Mouse (Mus musculus) lung, embryonic 14.5 days (tissue): ENCODE results near the gene Pcdh10. TPM values are rescaled to one million over a fixed set of nuclear protein-coding genes. Genes with fewer than 3 reads are reported as not detected.
A peak's percentile ranks its signal among the peaks of the same experiment; 100 is the strongest.

Experiments
- ATAC-seq: fragments of 200-750 bp; cut with Nextera tagmentation; 2 replicates; pipeline ENCODE4 v1.8.0; 2017; ENCODE audit warnings: mild to moderate bottlenecking, moderate TSS enrichment, moderate library complexity; ENCODE audit not compliant: insufficient read depth
- DNase-seq: peaks from one replicate; pipeline ENCODE4 v3.0.0-alpha.2; 2015
- H3K27ac ChIP-seq: fragments of 300-500 bp; sonication (generic); 2 replicates; pipeline ENCODE4 v1.5.1; 2014; ENCODE audit warnings: low read depth, mild to moderate bottlenecking, moderate library complexity
- H3K27me3 ChIP-seq: fragments of 300-500 bp; sonication (generic); 2 replicates; pipeline ENCODE4 v1.6.1; 2014; ENCODE audit warnings: low read length, control low read depth; ENCODE audit not compliant: insufficient read depth
- H3K36me3 ChIP-seq: fragments of 300-500 bp; sonication (generic); 2 replicates; pipeline ENCODE4 v1.6.1; 2014; ENCODE audit warnings: control low read depth; ENCODE audit not compliant: insufficient read depth
- H3K4me1 ChIP-seq: fragments of 300-500 bp; sonication (generic); 2 replicates; pipeline ENCODE4 v1.6.1; 2014; ENCODE audit warnings: antibody characterized with exemption, control low read depth; ENCODE audit not compliant: insufficient read depth
- H3K4me2 ChIP-seq: fragments of 300-500 bp; sonication (generic); 2 replicates; pipeline ENCODE4 v1.6.1; 2014; ENCODE audit warnings: mild to moderate bottlenecking
- H3K4me3 ChIP-seq: fragments of 300-500 bp; sonication (generic); 2 replicates; pipeline ENCODE4 v1.5.1; 2014; ENCODE audit warnings: low read depth, low read length
- H3K9ac ChIP-seq: fragments of 300-500 bp; sonication (generic); 2 replicates; pipeline ENCODE4 v1.6.1; 2014
- H3K9me3 ChIP-seq: fragments of 300-500 bp; sonication (generic); 2 replicates; pipeline ENCODE4 v1.6.1; 2016; ENCODE audit warnings: low read depth, low read length, control low read depth
- CTCF ChIP-seq: IDR thresholded peaks from 2 replicates; pipeline ENCODE4 v1.5.1; 2016; ENCODE audit warnings: antibody characterized with exemption, low read depth
- WGBS: fragments of 180-500 bp; shearing (Covaris S2); extraction: QIAGEN DNeasy Blood & Tissue Kit; methylation state at CpG from one replicate; pipeline ENCODE4 v1.1.7; 2014; 5-methylcytosine and 5-hydroxymethylcytosine counted together
- polyA plus RNA-seq: library from polyadenylated mRNA; unstranded; fragments of >200 nt; fragmentation: Nextera tagmentation; extraction: Ambion mirVana; gene quantifications from 2 replicates; pipeline ENCODE4 v1.2.1, GENCODE M21; 2014

The Pcdh10 gene
- 0.31 and 0.37 TPM in 2 replicates for polyA plus RNA-seq

DNA sequence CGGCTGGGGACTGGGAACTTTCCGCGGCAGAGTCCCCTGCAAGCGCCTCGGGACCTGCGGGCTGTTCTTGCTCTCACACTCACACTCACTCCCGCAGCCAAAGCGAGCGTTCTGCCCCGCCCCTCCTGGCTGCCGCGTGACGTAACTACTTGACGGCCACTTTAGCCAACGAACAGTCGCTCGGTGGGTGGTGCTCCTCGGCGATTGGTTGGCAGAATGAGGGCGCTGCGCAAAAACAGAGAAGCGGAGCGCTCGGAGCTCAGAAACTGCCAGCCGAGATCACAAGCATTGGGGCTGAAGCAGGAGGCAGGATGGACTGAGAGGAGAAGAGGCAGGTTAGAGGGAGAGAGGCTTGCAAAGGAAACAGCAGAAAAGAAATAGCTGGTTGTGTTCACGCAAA, at the start of gene Pcdh10:
Pcdh10 (plus strand) TSS at position 254 of the 400 bp plus-strand sequence.
- under 1% methylated on average over 26 of the region's 26 CpGs for WGBS
- DNase-seq (peak; percentile 98), ATAC-seq (peak; percentile 91)
- Histone ChIP-seq H3K9ac (peak within 1 kb of the TSS; percentile 52), H3K4me1 (no peaks in the 10 kb centered on the region), H3K36me3 (no peaks in the 10 kb centered on the region), H3K9me3 (no peaks in the 10 kb centered on the region), H3K27ac (no peak within 1 kb of the TSS), H3K4me2 (peak within 1 kb of the TSS; percentile 98), H3K27me3 (peaks cover 34% of the 10 kb centered on the region), H3K4me3 (peak within 1 kb of the TSS; percentile 57)
- TF ChIP-seq CTCF = peak; percentile 25; the same call in 1 of the 2 replicates

DNA sequence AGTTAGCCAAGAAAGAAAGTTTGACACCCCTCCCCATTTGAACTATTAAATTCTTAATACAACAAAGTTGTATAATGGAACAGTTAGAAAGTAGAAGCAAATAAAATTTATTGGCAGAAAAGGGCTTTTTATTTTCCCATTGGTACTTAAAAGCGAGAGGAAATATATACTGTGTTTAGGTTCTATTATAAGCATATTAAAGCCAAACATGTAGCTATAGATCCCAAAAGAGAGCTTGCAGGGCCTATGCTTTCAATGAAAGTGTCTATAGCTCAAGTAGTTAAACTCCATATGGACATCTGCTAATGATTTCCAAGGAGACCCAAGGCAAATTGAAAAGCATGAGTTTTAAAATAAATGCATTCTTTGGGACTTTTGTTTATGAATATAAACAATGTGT, 22.3 kb upstream of the Pcdh10 start:
- Histone ChIP-seq H3K9ac (no peak overlapping the region), H3K4me3 (no peak overlapping the region), H3K27me3 (no peaks in the 10 kb centered on the region), H3K27ac (no peak overlapping the region), H3K36me3 (no peaks in the 10 kb centered on the region), H3K4me2 (no peak overlapping the region), H3K9me3 (no peaks in the 10 kb centered on the region), H3K4me1 (no peaks in the 10 kb centered on the region)
- TF ChIP-seq CTCF = no peak
- WGBS = 89% methylated on average over 1 of the region's 1 CpGs
- DNase-seq = no peak
- no peak for ATAC-seq

DNA sequence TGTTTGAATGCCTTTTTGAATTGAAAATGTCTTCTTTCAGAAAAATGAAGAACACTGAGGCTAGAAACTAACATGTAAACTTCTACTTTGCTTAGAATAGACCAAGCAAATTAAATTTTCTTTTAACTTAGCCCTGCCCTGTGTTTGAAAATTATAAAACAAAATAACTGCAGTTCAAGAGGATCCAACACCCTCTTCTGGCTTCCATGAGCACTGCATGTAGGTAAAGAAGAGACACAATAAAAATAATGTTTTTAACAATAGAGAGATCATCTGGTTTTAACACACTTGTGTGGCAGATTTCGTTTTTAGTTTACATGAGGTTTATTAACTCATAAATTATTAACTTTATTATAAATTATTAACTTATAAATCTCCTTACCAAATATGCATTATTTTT, 9.2 kb upstream of the Pcdh10 start:
- TF ChIP-seq CTCF = no peak
- H3K27me3 ChIP-seq = no peaks in the 10 kb centered on the region
- H3K4me2 ChIP-seq = no peak overlapping the region
- H3K9ac ChIP-seq = no peak overlapping the region
- H3K4me1 ChIP-seq = no peaks in the 10 kb centered on the region
- no peaks in the 10 kb centered on the region for H3K36me3 ChIP-seq
- H3K4me3 ChIP-seq = no peak overlapping the region
- no peak for ATAC-seq
- WGBS = 45% methylated on average over 1 of the region's 1 CpGs
- H3K27ac ChIP-seq = no peak overlapping the region
- H3K9me3 ChIP-seq = no peaks in the 10 kb centered on the region
- no peak for DNase-seq

DNA sequence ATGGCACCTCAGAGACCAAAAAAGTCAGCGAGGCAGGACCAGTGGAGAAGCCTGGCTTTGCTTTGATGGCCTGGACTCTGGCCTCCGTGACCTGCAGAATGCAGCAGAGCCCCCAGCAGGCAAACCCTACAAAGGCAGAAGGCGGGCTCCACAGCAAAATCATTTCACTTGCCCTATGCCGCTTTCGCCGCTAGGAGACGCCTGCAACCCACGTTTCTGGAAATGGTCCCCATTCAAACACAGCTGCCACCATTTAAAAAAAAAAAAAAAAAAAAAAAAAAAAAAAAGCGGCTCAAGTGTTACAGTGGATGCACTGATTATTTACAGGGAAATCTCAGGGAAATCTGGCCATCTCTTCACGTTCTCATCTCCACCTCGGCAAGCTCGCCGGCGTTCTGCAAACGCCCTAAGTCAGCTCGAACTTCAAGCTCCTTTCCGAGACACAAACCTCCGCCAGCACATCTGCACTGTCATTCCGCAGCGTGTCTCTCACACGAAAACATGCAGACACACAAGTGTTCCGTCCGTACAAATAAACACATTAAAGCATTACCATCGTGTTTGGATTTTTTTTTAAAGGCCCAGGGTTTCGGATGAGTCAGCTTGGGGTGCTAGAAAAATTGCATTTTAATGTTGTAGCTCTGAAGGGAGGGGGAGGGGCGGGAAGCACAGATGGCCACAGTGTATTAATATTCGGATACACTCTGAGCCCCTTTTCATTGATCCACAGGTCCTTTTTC, 2.3 kb upstream of the Pcdh10 start:
- Histone ChIP-seq H3K27ac (no peak overlapping the region), H3K4me1 (no peaks in the 10 kb centered on the region), H3K36me3 (no peaks in the 10 kb centered on the region), H3K4me3 (peak overlapping the region; percentile 57), H3K4me2 (peak overlapping the region; percentile 98), H3K27me3 (peaks cover 24% of the 10 kb centered on the region), H3K9me3 (no peaks in the 10 kb centered on the region), H3K9ac (no peak overlapping the region)
- ATAC-seq = peak; percentile 14; the same call in 1 of the 2 replicates
- peak; percentile 92 for DNase-seq
- TF ChIP-seq CTCF = peak; percentile 89
- WGBS = under 1% methylated on average over 27 of the region's 27 CpGs

DNA sequence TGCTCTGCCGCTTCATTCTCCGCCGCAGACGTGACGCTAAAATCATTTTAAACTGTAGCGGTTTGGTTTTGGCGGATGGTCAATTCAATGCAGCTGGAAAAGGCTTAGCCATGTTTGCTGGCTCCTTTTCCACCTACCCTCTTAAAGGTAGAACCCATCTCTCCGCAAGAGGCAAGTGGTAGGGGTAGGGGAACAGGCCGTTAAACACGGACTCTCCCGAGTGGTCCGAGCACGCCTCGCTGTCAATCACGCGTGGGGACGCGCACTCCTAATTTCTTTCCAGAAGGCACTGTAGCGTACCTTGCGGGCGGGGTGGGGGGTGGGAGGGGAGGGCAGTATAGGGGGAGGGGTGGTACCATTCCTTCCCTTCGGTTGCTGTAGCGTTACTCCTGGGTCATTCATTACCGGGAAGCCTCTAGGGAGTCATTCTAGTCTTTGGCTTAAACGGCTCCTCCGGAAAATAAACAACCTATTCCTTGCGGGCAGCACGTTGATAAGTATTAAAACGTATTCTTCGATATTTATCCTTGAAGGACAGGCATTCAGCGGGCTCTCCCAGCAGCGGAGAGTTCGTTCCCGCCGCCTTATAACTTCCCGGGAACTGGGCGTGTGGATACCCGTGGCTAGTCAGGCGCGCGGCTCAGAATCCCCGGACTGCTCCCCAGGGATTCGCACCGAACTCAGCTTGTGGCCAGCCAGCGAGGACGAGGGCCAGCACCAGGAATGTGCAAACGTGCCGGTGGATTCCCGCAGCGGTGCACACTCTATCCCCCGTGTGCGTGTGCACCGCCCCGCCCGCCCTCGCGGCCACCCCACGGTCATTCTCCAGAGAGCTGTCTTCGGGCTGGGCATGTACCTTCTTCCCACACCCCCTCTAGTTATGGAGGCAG, 1.5 kb upstream of the Pcdh10 start:
- Histone ChIP-seq H3K9me3 (no peaks in the 10 kb centered on the region), H3K36me3 (no peaks in the 10 kb centered on the region), H3K27me3 (peaks cover 32% of the 10 kb centered on the region), H3K9ac (peak overlapping the region; percentile 52), H3K27ac (no peak overlapping the region), H3K4me3 (peak overlapping the region; percentile 57), H3K4me1 (no peaks in the 10 kb centered on the region), H3K4me2 (peak overlapping the region; percentile 98)
- under 1% methylated on average over 59 of the region's 59 CpGs for WGBS
- no peak for TF ChIP-seq CTCF
- peak; percentile 29; the same call in 1 of the 2 replicates for ATAC-seq
- peak; percentile 61 for DNase-seq

DNA sequence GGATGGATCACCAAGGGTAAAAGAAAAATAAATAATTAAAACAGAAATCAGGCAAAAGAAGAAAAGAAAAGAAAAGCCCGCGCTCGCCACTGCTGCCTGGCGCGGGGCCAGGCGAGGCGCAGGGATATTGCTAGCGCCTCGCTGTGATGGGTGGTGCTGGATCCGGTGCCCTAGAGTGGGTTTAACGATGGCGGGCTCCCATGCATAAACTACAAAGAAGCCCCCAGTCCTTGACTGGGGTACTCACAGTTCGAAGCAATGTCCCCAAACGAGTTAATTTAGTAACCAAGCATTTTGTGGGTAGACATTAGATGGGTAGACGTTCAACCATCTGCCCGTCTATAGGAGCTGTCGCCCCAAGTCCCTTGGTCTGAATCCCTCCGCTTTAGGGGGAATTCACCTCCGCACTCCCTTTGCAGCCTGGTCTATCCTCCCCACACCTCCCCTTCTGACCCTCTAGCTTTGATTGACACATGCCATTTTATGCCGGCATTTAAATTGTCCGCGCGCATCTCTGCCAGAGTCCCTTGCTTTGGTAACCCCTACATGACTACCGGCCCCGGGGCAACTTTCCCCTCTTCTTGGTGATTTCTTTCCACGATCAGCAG, 703 bp upstream of the Pcdh10 start:
- H3K9ac ChIP-seq = peak overlapping the region; percentile 52
- DNase-seq = peak; percentile 76
- no peaks in the 10 kb centered on the region for H3K4me1 ChIP-seq
- H3K4me3 ChIP-seq = peak overlapping the region; percentile 57
- H3K36me3 ChIP-seq = no peaks in the 10 kb centered on the region
- H3K27ac ChIP-seq = no peak overlapping the region
- no peak for TF ChIP-seq CTCF
- ATAC-seq = peak; percentile 32
- no peaks in the 10 kb centered on the region for H3K9me3 ChIP-seq
- H3K4me2 ChIP-seq = peak overlapping the region; percentile 98
- under 1% methylated on average over 26 of the region's 26 CpGs for WGBS
- H3K27me3 ChIP-seq = peaks cover 34% of the 10 kb centered on the region
